ENCODE assay signal across 21 mouse cellular contexts in the genomic region with DNA sequence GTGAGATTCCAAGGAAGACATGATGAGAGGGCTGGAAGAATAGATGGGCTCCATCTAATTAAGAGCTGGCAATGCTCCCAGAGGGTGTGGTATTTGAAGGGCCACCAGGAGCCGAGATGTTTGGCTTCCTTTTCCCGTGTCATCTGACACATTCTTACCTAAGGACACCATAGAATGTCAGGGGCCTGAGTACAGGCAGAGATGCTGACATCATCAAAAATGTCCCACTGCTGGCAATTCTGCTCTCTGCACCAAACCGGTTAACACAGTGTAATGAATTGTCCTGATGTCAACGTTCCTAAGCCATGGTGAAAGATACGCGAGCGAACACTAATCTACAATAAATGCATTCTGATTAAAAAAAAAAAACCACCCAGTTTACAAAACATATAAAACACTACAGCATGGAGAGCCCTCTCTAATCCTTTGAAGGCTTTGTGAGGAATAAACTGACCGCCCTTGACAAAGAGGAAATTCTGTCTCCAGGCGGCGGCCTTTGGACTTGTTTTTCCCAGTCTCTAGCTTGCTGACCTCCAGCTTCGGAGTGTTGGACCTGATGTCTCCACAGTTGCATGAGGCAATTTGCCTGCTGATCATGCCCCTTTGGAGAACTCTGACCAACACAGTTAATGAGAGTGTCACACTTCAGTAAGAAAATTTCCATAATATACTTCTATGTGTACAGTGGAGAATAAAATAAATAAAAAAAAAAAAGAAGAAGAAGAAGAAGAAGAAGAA.
DNase-seq lines count a peak whose midpoint lies in the region; ATAC-seq and TF ChIP-seq lines count a peak whose summit lies in the region.
"Had no signal": no experiment of that assay in that cellular context is flagged by ENCODE, and none has a peak within 500 bp of the region (broad histone marks: within the 10 kb centered on the region; RNA-seq: fewer than 3 reads in every experiment).

No protein-coding gene starts in this region.

- WGBS in kidney, adult 2 months = 43% methylated on average over 11 of the region's 11 CpGs
- WGBS in kidney, embryonic 15.5 days = 78% methylated on average over 11 of the region's 11 CpGs

- H3K9me3 ChIP-seq in kidney, embryonic 15.5 days (replicated peaks) = no peaks in the 10 kb centered on the region
- H3K9me3 ChIP-seq: embryonic facial prominence, embryonic 13.5 days; forebrain, embryonic 12.5 days; heart, embryonic 10.5 days had no signal

- no peak for TF ChIP-seq CTCF in kidney, adult 2 months (conservative IDR thresholded peaks at IDR 0.05; ENCODE audit: insufficient read depth, insufficient read length, low read depth, low read length)

- H3K27ac ChIP-seq in kidney, adult 2 months (ENCODE audit: insufficient read depth, low read depth, low read length) = peak overlapping the region; percentile 29; the same call in 1 of the 2 replicates
- H3K27ac ChIP-seq in kidney, embryonic 15.5 days = no peak overlapping the region
- H3K27ac ChIP-seq: embryonic facial prominence, embryonic 13.5 days; forebrain, embryonic 12.5 days; heart, embryonic 10.5 days; hindbrain, embryonic 14.5 days had no signal

- H3K4me3 ChIP-seq in kidney, adult 2 months (ENCODE audit: insufficient read depth, low read depth, low read length) = no peak overlapping the region
- no peak overlapping the region for H3K4me3 ChIP-seq in kidney, embryonic 15.5 days (replicated peaks)
- H3K4me3 ChIP-seq: embryonic facial prominence, embryonic 13.5 days; forebrain, embryonic 12.5 days; heart, embryonic 10.5 days had no signal

- no peaks in the 10 kb centered on the region; the same call in 1 of the 2 replicates for H3K4me1 ChIP-seq in kidney, adult 2 months (ENCODE audit: control insufficient read depth, insufficient read depth, low read length)
- no peaks in the 10 kb centered on the region for H3K4me1 ChIP-seq in kidney, embryonic 15.5 days
- H3K4me1 ChIP-seq: embryonic facial prominence, embryonic 13.5 days; forebrain, embryonic 12.5 days; heart, embryonic 10.5 days had no signal

- peak; percentile 48 for DNase-seq in heart, adult 11 months
- no peak for DNase-seq in heart, postnatal 4 days
- DNase-seq in kidney, adult 2 months = peak; percentile 81
- peak; percentile 63 to 68 for DNase-seq in kidney, adult 8-10 months
- peak; percentile 40 for DNase-seq in kidney, postnatal 14 days
- DNase-seq in lung, postnatal 25 days (ENCODE audit: low spot score) = no peak
- DNase-seq: adrenal gland, adult 2 months; adrenal gland, postnatal 25 days; cerebellum, adult 8-10 months; cerebellum, postnatal 25 days; gastrocnemius, postnatal 36 days; heart, adult 18-20 months; heart, postnatal 10 days had no signal

- H3K9ac ChIP-seq in kidney, embryonic 15.5 days = no peak overlapping the region
- H3K9ac ChIP-seq: embryonic facial prominence, embryonic 13.5 days; forebrain, embryonic 12.5 days; hindbrain, embryonic 14.5 days had no signal

- H3K27me3 ChIP-seq in kidney, adult 2 months (replicated peaks; ENCODE audit: control insufficient read depth, insufficient read depth, low read length) = no peaks in the 10 kb centered on the region
- H3K27me3 ChIP-seq in kidney, embryonic 15.5 days = no peaks in the 10 kb centered on the region
- H3K27me3 ChIP-seq: embryonic facial prominence, embryonic 13.5 days; forebrain, embryonic 12.5 days; Patski had no signal

- no peak overlapping the region for H3K4me2 ChIP-seq in kidney, embryonic 15.5 days
- H3K4me2 ChIP-seq: embryonic facial prominence, embryonic 13.5 days; forebrain, embryonic 12.5 days; hindbrain, embryonic 14.5 days had no signal

- H3K36me3 ChIP-seq in kidney, adult 2 months (ENCODE audit: control insufficient read depth, insufficient read depth, low read length) = no peaks in the 10 kb centered on the region
- no peaks in the 10 kb centered on the region for H3K36me3 ChIP-seq in kidney, embryonic 15.5 days
- H3K36me3 ChIP-seq: embryonic facial prominence, embryonic 13.5 days; forebrain, embryonic 12.5 days; heart, embryonic 10.5 days had no signal

- no peak for ATAC-seq in kidney, embryonic 15.5 days (replicated peaks; ENCODE audit: low FRiP score)
- no peak for ATAC-seq in frontal cortex, adult (ENCODE audit: low TSS enrichment)
- ATAC-seq: activated CD4-positive, CD25-positive, alpha-beta regulatory T cell, adult 4 months; Patski had no signal

- no peak for TF ChIP-seq POLR2A in kidney, adult 2 months (IDR thresholded peaks at IDR 0.05; ENCODE audit: low read depth, low read length)

Comparison
In these comparisons a context has a peak if more than half of its experiments do, and no peak if none do; other contexts are left out.
1. DNase-seq: peak in heart, adult 11 months (single experiment), kidney, adult 2 months (single experiment), kidney, adult 8-10 months (2 of 2) and kidney, postnatal 14 days (single experiment); none in heart, postnatal 4 days (single experiment) and lung, postnatal 25 days (single experiment).